Mouse (Mus musculus) heart, postnatal 14 days (tissue): ENCODE data around the gene Pcbp1. TPM values are rescaled to one million over a fixed set of nuclear protein-coding genes. Genes with fewer than 3 reads are reported as not detected.
A peak's percentile ranks its signal among the peaks of the same experiment; 100 is the strongest.

Source experiments
- DNase-seq, 2 experiments: peaks; one replicate each; pipeline ENCODE4 v3.0.0; 2021 to 2022
- intact Hi-C: fragments of 180-260 bp; cut with DNase I; formaldehyde crosslinking; loops from one replicate; pipeline ENCODE4 v1.15.1; 2025
- total RNA-seq, 2 experiments: library from RNA; stranded (reverse); gene quantifications; 2 replicates each; pipeline ENCODE4 v1.2.3; 2021

The Pcbp1 gene
- total RNA-seq, 2 experiments from 2014 or later, result 168 to 179 TPM

- DNase-seq, result no peak
- intact Hi-C loops, result loop anchor here (2.0 kb wide), 1 partner anchor 29 kb away; no protein-coding TSS in a partner anchor
Measured at GRCm38 (mm10) chr6:86525646-86526031, 482 bp downstream of the Pcbp1 start.

- intact Hi-C loops, result loop anchor here (1.0 to 2.0 kb wide), 2 partner anchors 28 to 53 kb away; no protein-coding TSS in a partner anchor
- DNase-seq, result peak in 1 of 2 experiments; percentile 43
Measured at GRCm38 (mm10) chr6:86524879-86525645, 1.1 kb downstream of the Pcbp1 start.

- intact Hi-C loops, result loop anchor here (1.0 to 2.0 kb wide), 2 partner anchors 27 to 52 kb away; no protein-coding TSS in a partner anchor
- no peak for DNase-seq
Measured at GRCm38 (mm10) chr6:86523755-86524434, 2.2 kb downstream of the Pcbp1 start.

- DNase-seq, result no peak
- intact Hi-C loops, result no loop called here
Measured at GRCm38 (mm10) chr6:86523242-86523754, 2.8 kb downstream of the Pcbp1 start.

- DNase-seq, result no peak
- intact Hi-C loops, result no loop called here
Measured at GRCm38 (mm10) chr6:86522001-86522911, 3.9 kb downstream of the Pcbp1 start.

- intact Hi-C loops, result no loop called here
- no peak for DNase-seq
Measured at GRCm38 (mm10) chr6:86519767-86520345, 6.3 kb downstream of the Pcbp1 start.

GRCm38 (mm10) chr6:86516021-86516420 is 10.1 kb downstream of the Pcbp1 start:
- DNase-seq, result peak; percentile 34 to 56
- intact Hi-C loops, result no loop called here

- intact Hi-C loops, result no loop called here
- DNase-seq, result no peak
Measured at GRCm38 (mm10) chr6:86513296-86513695, 12.8 kb downstream of the Pcbp1 start.

- intact Hi-C loops, result no loop called here
- no peak for DNase-seq
Measured at GRCm38 (mm10) chr6:86510979-86511378, 15.1 kb downstream of the Pcbp1 start.

- intact Hi-C loops, result no loop called here
- DNase-seq, result no peak
Measured at GRCm38 (mm10) chr6:86509866-86510200, 16.3 kb downstream of the Pcbp1 start.

GRCm38 (mm10) chr6:86509194-86509865 is 16.8 kb downstream of the Pcbp1 start:
- no peak for DNase-seq
- intact Hi-C loops, result no loop called here

- no peak for DNase-seq
- intact Hi-C loops, result no loop called here
Measured at GRCm38 (mm10) chr6:86508736-86509135, 17.4 kb downstream of the Pcbp1 start.

- intact Hi-C loops, result no loop called here
- no peak for DNase-seq
Measured at GRCm38 (mm10) chr6:86507116-86507515, 19.0 kb downstream of the Pcbp1 start.

- intact Hi-C loops, result no loop called here
- DNase-seq, result no peak
Measured at GRCm38 (mm10) chr6:86506309-86506708, 19.8 kb downstream of the Pcbp1 start.

- intact Hi-C loops, result no loop called here
- DNase-seq, result no peak
Measured at GRCm38 (mm10) chr6:86505671-86506070, 20.4 kb downstream of the Pcbp1 start.

- intact Hi-C loops, result no loop called here
- DNase-seq, result no peak
Measured at GRCm38 (mm10) chr6:86503513-86503912, 22.6 kb downstream of the Pcbp1 start.

- no peak for DNase-seq
- intact Hi-C loops, result no loop called here
Measured at GRCm38 (mm10) chr6:86499571-86500109, 26.5 kb downstream of the Pcbp1 start.

GRCm38 (mm10) chr6:86497942-86498732 is 28.0 kb downstream of the Pcbp1 start:
- intact Hi-C loops, result loop anchor here (2.0 kb wide), 2 partner anchors 25 to 27 kb away; no protein-coding TSS in a partner anchor
- no peak for DNase-seq
